Mouse (Mus musculus): ENCODE measurements around the gene Kcnc2. TPM values are rescaled to one million over a fixed set of nuclear protein-coding genes. Genes with fewer than 3 reads are reported as not detected.
"Not testable (repeated sequence)": the region's sequence is repeated elsewhere in the genome, so short reads cannot be mapped to it uniquely, and the experiment has no call there.

The Kcnc2 gene
- 0.08 and 0.21 TPM in 2 replicates for polyA plus RNA-seq (2014; fragmentation: Nextera tagmentation; extraction: Ambion mirVana)

DNA sequence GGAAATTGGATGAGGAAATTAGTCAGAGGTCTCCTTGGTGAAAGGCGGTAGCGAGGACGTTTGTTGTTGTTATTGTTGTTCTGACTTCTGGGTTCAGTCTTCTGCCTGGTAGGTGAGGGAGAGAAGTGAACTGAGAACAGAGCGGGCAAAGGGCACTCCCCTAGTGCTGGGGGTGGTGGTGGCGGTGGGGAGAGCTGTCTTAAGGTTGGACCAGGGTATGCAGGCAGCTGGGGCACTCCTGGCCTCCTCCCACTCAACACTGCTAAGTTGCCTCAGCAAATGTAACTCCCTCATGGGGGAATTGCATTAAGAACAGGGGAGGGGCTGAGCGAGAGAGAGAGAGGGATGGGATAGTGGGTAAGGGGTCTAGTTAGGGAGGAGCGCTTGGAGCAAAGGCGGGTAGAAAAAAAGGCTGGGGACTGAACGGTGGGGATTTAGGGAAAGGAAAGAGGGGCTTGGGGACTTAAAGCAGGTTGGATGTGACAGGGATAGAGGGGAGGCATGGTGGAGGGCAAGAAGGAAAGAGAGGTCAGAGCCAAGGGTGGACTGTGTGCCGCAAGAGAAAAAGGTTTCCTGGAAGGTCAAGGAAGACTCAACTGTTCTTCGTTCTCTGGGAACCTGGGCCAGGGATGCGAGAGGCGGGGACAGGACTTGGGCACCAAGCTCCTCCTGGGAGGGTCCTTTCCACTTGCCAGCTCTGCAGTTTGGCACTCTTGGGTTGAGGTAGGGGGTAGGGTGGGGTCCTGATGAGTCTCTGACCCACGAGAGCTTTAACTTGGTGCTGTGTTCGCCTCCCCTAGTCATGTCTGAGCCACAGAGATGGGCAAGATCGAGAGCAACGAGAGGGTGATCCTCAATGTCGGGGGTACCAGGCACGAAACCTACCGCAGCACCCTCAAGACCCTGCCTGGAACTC lies at the start of gene Kcnc2:
Kcnc2 (plus strand) TSS at position 235 of the 916 bp plus-strand sequence.
- 0 out of 2 replicates have a peak, but pooled peaks cover 2% of the 10 kb centered on the region for H3K4me1 ChIP-seq (replicated peaks; ENCODE audit: control insufficient read depth, insufficient read depth, low read length)
- peak within 1 kb of the TSS; percentile 42 for H3K4me3 ChIP-seq (ENCODE audit: low read depth, low read length)
- no peak within 1 kb of the TSS for H3K9ac ChIP-seq (ENCODE audit: low read depth, low read length)
- no peak within 1 kb of the TSS for H3K27ac ChIP-seq (ENCODE audit: low read depth, low read length)
- ATAC-seq (replicated peaks; ENCODE audit: low FRiP score): no peak; the same call in 1 of the 2 replicates
- no peaks in the 10 kb centered on the region for H3K9me3 ChIP-seq (ENCODE audit: control insufficient read depth, low read length)
- no peaks in the 10 kb centered on the region for H3K36me3 ChIP-seq (ENCODE audit: control insufficient read depth, insufficient read depth, low read length)
- 3% methylated on average over 20 of the region's 20 CpGs for WGBS
- peak within 1 kb of the TSS; percentile 57 for H3K4me2 ChIP-seq
- DNase-seq (ENCODE audit: low spot score): peak; percentile 39
- H3K27me3 ChIP-seq (replicated peaks; ENCODE audit: control insufficient read depth, insufficient read depth, low read length): peaks cover 43% of the 10 kb centered on the region

DNA sequence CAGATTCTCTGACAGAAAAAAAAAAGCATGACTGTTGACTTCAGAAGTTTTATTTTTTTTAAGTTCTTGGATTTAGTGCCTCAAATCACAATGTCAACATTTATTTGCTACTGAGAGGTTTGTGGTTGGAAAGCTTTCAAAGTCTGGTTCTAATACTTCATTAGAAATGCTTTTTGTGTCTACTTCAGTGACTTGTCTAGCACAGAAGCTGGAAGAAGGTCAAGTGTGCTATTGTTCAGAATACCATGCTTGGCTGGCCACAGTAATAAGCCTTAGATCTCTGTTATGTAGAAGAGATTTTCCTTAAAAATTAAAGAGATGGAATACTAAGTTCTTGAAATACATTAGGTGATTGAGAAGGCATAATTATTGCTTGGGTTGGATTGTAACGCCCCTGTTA lies 43.8 kb upstream of the Kcnc2 start:
- no peaks in the 10 kb centered on the region for H3K4me1 ChIP-seq (replicated peaks; ENCODE audit: control insufficient read depth, insufficient read depth, low read length)
- H3K4me2 ChIP-seq: no peak overlapping the region
- DNase-seq (ENCODE audit: low spot score): no peak
- no peak overlapping the region for H3K27ac ChIP-seq (ENCODE audit: low read depth, low read length)
- no peaks in the 10 kb centered on the region for H3K9me3 ChIP-seq (ENCODE audit: control insufficient read depth, low read length)
- no peak for ATAC-seq (replicated peaks; ENCODE audit: low FRiP score)
- no peak overlapping the region for H3K9ac ChIP-seq (ENCODE audit: low read depth, low read length)
- no peaks in the 10 kb centered on the region for H3K36me3 ChIP-seq (ENCODE audit: control insufficient read depth, insufficient read depth, low read length)
- no peak overlapping the region for H3K4me3 ChIP-seq (ENCODE audit: low read depth, low read length)
- 50% methylated on average over 1 of the region's 1 CpGs for WGBS
- no peaks in the 10 kb centered on the region for H3K27me3 ChIP-seq (replicated peaks; ENCODE audit: control insufficient read depth, insufficient read depth, low read length)

DNA sequence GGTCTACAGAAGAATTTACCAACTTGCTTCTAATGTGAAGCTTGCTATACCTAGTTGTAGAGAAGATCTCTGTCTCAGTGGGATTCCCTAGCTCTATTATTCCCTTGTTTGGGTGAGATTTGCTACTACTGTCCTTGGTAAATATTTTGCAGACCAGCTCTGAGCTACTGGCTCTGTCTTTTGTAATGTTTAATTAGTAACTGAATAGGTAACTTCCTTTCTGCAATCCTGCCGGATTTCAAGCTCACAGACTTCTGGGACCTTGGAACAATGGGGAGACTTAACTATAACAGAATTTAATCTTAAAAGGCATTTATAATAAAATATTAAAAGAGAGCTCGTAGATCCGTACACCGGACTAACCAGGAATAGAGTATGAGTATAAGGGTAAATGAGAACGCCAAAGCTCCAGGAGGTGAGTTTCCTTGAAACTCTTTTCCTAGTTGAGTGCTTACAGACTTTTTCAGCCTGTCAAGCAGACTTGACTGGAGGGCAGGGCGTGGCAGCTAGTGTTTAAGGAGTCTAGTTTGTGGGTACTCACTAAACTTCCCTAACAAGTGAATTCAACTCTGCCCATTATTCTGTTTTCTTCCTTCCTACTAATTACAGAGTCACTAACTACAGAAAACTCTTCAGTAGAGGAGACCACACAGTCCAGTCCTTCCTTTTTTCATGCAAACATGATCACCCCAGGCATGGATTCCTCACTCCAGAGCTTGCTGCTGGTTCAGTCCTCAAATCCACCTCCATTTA lies 41.7 kb upstream of the Kcnc2 start:
- H3K36me3 ChIP-seq (ENCODE audit: control insufficient read depth, insufficient read depth, low read length); H3K4me3 ChIP-seq (ENCODE audit: low read depth, low read length); H3K27me3 ChIP-seq (replicated peaks; ENCODE audit: control insufficient read depth, insufficient read depth, low read length); H3K9ac ChIP-seq (ENCODE audit: low read depth, low read length); ATAC-seq (replicated peaks; ENCODE audit: low FRiP score); DNase-seq (ENCODE audit: low spot score); H3K4me2 ChIP-seq; H3K4me1 ChIP-seq (replicated peaks; ENCODE audit: control insufficient read depth, insufficient read depth, low read length); H3K9me3 ChIP-seq (ENCODE audit: control insufficient read depth, low read length); H3K27ac ChIP-seq (ENCODE audit: low read depth, low read length): not testable (repeated sequence)
- WGBS: 68% methylated on average over 6 of the region's 6 CpGs

DNA sequence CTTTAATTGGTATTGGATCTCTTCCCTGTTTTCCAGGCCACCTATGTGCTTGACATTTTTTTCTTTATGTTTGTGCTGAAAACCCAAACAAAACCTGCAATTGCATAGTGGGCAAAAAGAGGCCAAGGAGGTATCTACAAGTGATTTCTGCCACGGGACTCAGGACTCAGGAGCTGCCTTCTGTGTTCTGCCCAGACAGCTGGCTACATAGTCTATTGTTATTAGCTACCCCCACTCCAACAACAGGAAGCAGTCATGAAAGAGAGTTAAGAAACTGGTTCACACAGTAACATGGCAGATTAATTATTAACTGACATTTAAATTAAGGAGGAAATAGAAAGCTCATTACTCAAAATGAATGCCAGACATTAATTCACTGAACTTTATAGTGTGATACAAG lies 38.2 kb upstream of the Kcnc2 start:
- not testable (repeated sequence) for H3K9ac ChIP-seq (ENCODE audit: low read depth, low read length); DNase-seq (ENCODE audit: low spot score); H3K27ac ChIP-seq (ENCODE audit: low read depth, low read length); ATAC-seq (replicated peaks; ENCODE audit: low FRiP score); H3K4me2 ChIP-seq; H3K4me3 ChIP-seq (ENCODE audit: low read depth, low read length); H3K36me3 ChIP-seq (ENCODE audit: control insufficient read depth, insufficient read depth, low read length); H3K4me1 ChIP-seq (replicated peaks; ENCODE audit: control insufficient read depth, insufficient read depth, low read length); H3K9me3 ChIP-seq (ENCODE audit: control insufficient read depth, low read length); H3K27me3 ChIP-seq (replicated peaks; ENCODE audit: control insufficient read depth, insufficient read depth, low read length)
- WGBS: 53% methylated on average over 1 of the region's 1 CpGs

DNA sequence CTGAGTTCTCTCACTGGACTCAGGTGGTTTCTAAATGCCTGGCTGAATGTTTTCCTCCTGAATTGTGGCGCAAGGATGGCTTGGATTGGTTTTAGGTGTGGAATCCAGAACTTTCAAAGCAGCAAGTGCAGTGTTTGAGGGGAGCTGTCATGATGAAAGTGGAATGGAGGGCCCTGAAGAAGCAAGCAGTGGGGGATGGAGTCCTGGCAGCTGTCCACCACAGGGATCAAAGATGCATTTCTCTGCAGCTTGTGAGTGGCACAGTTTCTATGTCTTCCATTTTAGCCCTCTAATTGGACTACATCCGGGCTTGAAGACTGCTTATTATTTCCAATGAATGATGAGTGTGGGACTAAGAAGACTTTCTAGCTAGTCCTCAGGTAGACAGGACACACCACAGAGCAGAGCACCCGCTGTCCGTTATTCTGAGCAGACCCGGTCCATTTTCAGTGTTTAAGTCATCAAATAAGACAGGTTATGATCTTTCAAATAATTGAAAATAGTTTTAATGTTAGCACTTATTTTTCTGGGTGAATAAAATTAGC lies 35.5 kb upstream of the Kcnc2 start:
- not testable (repeated sequence) for DNase-seq (ENCODE audit: low spot score); H3K9me3 ChIP-seq (ENCODE audit: control insufficient read depth, low read length); H3K4me2 ChIP-seq; H3K36me3 ChIP-seq (ENCODE audit: control insufficient read depth, insufficient read depth, low read length); ATAC-seq (replicated peaks; ENCODE audit: low FRiP score); H3K9ac ChIP-seq (ENCODE audit: low read depth, low read length); H3K4me1 ChIP-seq (replicated peaks; ENCODE audit: control insufficient read depth, insufficient read depth, low read length); H3K27ac ChIP-seq (ENCODE audit: low read depth, low read length); H3K4me3 ChIP-seq (ENCODE audit: low read depth, low read length); H3K27me3 ChIP-seq (replicated peaks; ENCODE audit: control insufficient read depth, insufficient read depth, low read length)
- 80% methylated on average over 5 of the region's 5 CpGs for WGBS

DNA sequence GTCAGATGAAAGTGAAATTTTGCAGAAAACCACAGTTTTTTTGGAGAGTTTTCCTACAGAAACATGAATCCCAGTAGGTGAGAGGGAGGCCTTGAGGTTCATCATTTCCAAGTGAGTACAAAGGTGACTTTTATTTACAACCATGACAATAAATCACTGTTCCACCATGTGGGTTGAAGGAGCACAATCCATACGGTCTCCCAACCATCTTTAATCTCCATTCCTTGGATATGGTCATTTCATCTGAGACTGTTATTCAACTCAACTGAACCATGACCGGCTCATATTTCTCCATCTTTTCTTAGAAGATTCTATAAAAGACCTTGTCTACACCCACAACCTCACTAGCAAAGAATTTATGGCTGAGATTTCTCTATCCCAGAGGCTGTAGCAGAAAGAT lies 22.6 kb upstream of the Kcnc2 start:
- no peak overlapping the region for H3K27ac ChIP-seq (ENCODE audit: low read depth, low read length)
- no peak overlapping the region for H3K4me2 ChIP-seq
- H3K9me3 ChIP-seq (ENCODE audit: control insufficient read depth, low read length): no peaks in the 10 kb centered on the region
- no peaks in the 10 kb centered on the region for H3K27me3 ChIP-seq (replicated peaks; ENCODE audit: control insufficient read depth, insufficient read depth, low read length)
- no peaks in the 10 kb centered on the region for H3K36me3 ChIP-seq (ENCODE audit: control insufficient read depth, insufficient read depth, low read length)
- DNase-seq (ENCODE audit: low spot score): no peak
- WGBS: 82% methylated on average over 2 of the region's 2 CpGs
- H3K4me3 ChIP-seq (ENCODE audit: low read depth, low read length): no peak overlapping the region
- H3K4me1 ChIP-seq (replicated peaks; ENCODE audit: control insufficient read depth, insufficient read depth, low read length): no peaks in the 10 kb centered on the region
- no peak for ATAC-seq (replicated peaks; ENCODE audit: low FRiP score)
- no peak overlapping the region for H3K9ac ChIP-seq (ENCODE audit: low read depth, low read length)

DNA sequence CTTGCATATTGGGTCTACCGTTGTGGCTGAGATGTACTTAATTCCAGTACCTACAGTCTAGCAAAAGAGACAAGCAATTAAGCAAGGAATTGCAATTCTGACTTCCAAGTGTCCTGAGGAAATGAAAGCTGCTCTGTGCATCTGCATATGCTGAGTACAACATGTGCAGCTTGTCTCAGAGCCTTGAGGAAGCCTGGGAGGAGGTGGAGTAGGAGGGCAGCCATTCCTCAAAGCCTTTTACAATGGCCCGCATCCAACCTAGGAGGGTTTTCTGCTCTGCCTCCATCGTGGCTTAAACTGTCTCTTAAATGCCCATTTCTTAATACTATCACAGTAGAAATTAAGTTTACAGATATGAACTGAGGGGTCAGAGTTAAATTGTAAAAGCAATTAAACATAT lies 7.5 kb upstream of the Kcnc2 start:
- Histone ChIP-seq H3K9ac (ENCODE audit: low read depth, low read length) (no peak overlapping the region), H3K36me3 (ENCODE audit: control insufficient read depth, insufficient read depth, low read length) (no peaks in the 10 kb centered on the region)
- 78% methylated on average over 3 of the region's 3 CpGs for WGBS

DNA sequence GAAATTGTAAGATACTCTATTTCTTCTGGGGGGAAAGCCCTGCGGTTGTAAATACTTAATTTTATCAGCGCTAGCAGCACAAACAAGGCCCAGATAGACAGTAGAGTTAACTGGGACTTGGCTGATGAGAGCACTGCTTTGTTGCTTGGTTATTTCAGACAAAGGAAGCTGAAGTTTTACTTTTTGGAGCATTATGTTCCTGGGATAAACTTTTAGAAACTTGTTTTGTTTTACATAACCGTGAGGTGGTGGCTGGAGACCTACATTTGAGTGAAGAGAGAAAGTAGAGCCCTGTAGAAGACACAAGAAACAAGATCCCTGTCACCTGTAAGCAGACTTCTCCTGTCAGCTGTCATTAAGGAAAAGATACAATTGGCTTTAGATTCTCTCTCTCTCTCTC lies 1.4 kb upstream of the Kcnc2 start:
- Histone ChIP-seq H3K36me3 (ENCODE audit: control insufficient read depth, insufficient read depth, low read length) (no peaks in the 10 kb centered on the region), H3K27me3 (replicated peaks; ENCODE audit: control insufficient read depth, insufficient read depth, low read length) (peaks cover 43% of the 10 kb centered on the region), H3K9me3 (ENCODE audit: control insufficient read depth, low read length) (no peaks in the 10 kb centered on the region), H3K4me2 (no peak overlapping the region), H3K4me1 (replicated peaks; ENCODE audit: control insufficient read depth, insufficient read depth, low read length) (0 out of 2 replicates have a peak, but pooled peaks cover 2% of the 10 kb centered on the region), H3K27ac (ENCODE audit: low read depth, low read length) (no peak overlapping the region), H3K9ac (ENCODE audit: low read depth, low read length) (no peak overlapping the region), H3K4me3 (ENCODE audit: low read depth, low read length) (no peak overlapping the region)
- DNase-seq (ENCODE audit: low spot score): no peak
- ATAC-seq (replicated peaks; ENCODE audit: low FRiP score): no peak
- 61% methylated on average over 3 of the region's 3 CpGs for WGBS

More for the DNA sequence above, 7.5 kb upstream of the Kcnc2 start:
- ATAC-seq (replicated peaks; ENCODE audit: low FRiP score) (no peak), DNase-seq (ENCODE audit: low spot score) (no peak)
- Histone ChIP-seq H3K27me3 (replicated peaks; ENCODE audit: control insufficient read depth, insufficient read depth, low read length) (no peaks in the 10 kb centered on the region), H3K9me3 (ENCODE audit: control insufficient read depth, low read length) (no peaks in the 10 kb centered on the region), H3K27ac (ENCODE audit: low read depth, low read length) (no peak overlapping the region), H3K4me2 (no peak overlapping the region), H3K4me1 (replicated peaks; ENCODE audit: control insufficient read depth, insufficient read depth, low read length) (no peaks in the 10 kb centered on the region), H3K4me3 (ENCODE audit: low read depth, low read length) (no peak overlapping the region)

Measured in liver, embryonic 11.5 days (tissue).